Mouse (Mus musculus): ENCODE results near the gene Baz1a.

DNA sequence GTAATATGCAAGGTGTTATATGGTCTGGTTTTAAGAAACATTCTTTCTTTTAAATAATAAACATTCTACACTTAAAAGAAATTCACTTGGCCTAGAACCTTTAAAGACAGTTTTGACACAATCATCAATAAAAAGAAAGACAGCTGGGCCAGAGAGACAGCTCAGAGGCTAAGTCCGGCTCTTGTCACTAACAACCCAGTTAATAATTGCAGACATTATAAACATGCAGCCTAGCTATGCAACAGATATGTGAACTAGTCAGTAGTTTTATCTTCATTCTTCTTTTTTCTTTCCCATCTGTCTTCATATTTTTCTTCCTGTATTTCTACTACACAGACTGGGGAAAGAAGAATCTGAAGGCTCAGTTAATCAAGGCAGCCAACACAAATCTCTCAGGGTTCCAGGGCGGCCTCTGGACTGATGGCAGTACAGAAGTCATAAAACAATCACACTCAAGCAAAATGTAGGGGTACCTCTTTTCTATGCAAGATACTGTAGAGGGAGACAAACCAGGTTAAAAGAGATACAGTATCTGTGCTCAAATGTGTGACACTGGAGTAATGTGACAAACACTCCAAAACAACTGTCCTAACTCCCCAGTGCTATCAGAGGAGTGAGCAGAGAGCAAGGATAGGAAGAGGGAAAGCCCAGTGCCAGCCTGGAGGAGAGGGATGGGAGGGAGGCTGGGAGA, 40.5 kb upstream of the Baz1a start:
- no peak for TF ChIP-seq GATA1 (IDR thresholded peaks at IDR 0.05; ENCODE audit: low read length)
- no peak for TF ChIP-seq TAL1 (IDR thresholded peaks at IDR 0.05; ENCODE audit: low read length)

Measured in erythroblast, embryonic 14.5 days (primary cell).